Mouse (Mus musculus): ENCODE results near the gene Gsk3a. TPM values are rescaled to one million over a fixed set of nuclear protein-coding genes. Genes with fewer than 3 reads are reported as not detected.

Gsk3a gene
- polyA plus RNA-seq, 1 experiment: 87.3 TPM

DNA sequence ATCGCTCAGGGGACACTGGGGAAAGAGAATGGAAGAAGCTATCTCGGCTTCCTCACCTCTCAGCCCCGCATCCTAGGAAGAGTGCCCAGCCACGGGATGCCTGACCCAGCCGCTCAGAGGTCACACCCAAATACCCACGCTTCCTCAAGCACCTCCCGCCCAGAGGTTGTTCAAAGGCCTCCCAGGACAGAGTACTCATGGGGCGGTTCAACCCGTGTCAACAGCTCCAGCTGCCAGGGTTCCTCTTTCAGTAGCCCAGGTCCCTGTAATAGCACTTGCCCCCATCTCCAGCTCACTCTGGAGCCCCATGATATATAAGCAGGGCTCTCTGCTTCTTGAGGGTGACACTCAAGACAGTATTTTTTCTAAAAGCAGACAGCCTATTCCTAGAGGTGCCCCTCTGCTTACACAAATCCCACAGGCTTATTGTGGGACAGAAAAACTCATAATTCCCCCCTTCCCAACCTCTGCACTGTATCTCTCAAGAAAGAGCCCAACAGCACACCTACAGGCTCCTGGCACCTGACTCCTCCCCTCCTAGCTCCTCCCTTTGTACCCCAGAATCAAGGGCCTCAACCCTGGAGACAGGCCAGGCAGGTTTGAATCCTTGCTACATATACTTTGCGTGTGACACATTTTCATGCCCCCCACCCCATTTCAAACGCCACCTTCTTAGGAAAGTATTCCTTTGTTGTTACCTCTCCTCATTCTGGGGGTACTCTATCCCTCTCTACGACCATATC, 19.8 kb downstream of the Gsk3a start:
- Histone ChIP-seq H3K79me3 (ENCODE audit: low read depth) (peaks cover 8% of the 10 kb centered on the region), H3K27me3 (ENCODE audit: control insufficient read depth, insufficient read depth, insufficient read length) (no peaks in the 10 kb centered on the region), H3K36me3 (ENCODE audit: control insufficient read depth, insufficient read depth) (no peaks in the 10 kb centered on the region), H3ac (ENCODE audit: control insufficient read depth, insufficient read length, low read depth) (no peak overlapping the region), H3K79me2 (ENCODE audit: control insufficient read depth, insufficient read depth) (peaks cover 15% of the 10 kb centered on the region), H3K4me3 (ENCODE audit: insufficient read depth, poor library complexity, severe bottlenecking) (no peak overlapping the region)
- no peak for TF ChIP-seq CEBPB (IDR thresholded peaks at IDR 0.05; ENCODE audit: low read depth)
- TF ChIP-seq CTCF (IDR thresholded peaks at IDR 0.05; ENCODE audit: control insufficient read depth, insufficient read depth, insufficient read length): no peak
- TF ChIP-seq MYOD1 (IDR thresholded peaks at IDR 0.05; ENCODE audit: control insufficient read depth, insufficient read length, low read depth): no peak
- TF ChIP-seq MAX (IDR thresholded peaks at IDR 0.05): no peak
- TF ChIP-seq USF1 (IDR thresholded peaks at IDR 0.05; ENCODE audit: low read depth): no peak
- no peak for TF ChIP-seq FOSL1 (IDR thresholded peaks at IDR 0.05; ENCODE audit: insufficient read depth, low read length, poor library complexity, severe bottlenecking)
- TF ChIP-seq MYOG (IDR thresholded peaks at IDR 0.05; ENCODE audit: control insufficient read depth, extremely low read depth, insufficient read length): no peak

DNA sequence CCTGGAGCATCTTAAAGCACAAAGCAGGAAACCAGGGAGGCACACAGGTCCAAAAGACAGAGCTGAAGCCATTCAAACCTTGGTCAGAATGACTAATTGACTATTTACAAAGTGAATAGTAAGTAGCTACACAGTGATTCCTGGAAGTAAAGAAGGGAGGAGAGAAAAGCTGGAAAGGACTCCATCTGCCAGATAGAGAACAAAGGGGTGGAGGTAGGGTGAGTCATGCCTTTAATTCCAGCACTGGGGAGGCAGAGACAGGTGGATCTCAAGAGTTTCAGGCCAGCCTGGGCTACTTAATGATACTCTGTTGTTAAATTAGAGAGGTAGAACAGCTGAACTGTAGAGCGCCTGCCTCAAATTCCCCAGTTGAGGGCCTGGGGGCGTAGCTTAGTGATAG, 23.5 kb downstream of the Gsk3a start:
- Histone ChIP-seq H3K36me3 (ENCODE audit: control insufficient read depth, insufficient read depth) (no peaks in the 10 kb centered on the region), H3K79me2 (ENCODE audit: control insufficient read depth, insufficient read depth) (no peaks in the 10 kb centered on the region), H3ac (ENCODE audit: control insufficient read depth, insufficient read length, low read depth) (no peak overlapping the region), H3K79me3 (ENCODE audit: low read depth) (no peaks in the 10 kb centered on the region), H3K4me3 (ENCODE audit: insufficient read depth, poor library complexity, severe bottlenecking) (no peak overlapping the region), H3K27me3 (ENCODE audit: control insufficient read depth, insufficient read depth, insufficient read length) (no peaks in the 10 kb centered on the region)
- TF ChIP-seq USF1 (IDR thresholded peaks at IDR 0.05; ENCODE audit: low read depth) (no peak), CEBPB (IDR thresholded peaks at IDR 0.05; ENCODE audit: low read depth) (no peak), FOSL1 (IDR thresholded peaks at IDR 0.05; ENCODE audit: insufficient read depth, low read length, poor library complexity, severe bottlenecking) (no peak), CTCF (IDR thresholded peaks at IDR 0.05; ENCODE audit: control insufficient read depth, insufficient read depth, insufficient read length) (no peak), MYOG (IDR thresholded peaks at IDR 0.05; ENCODE audit: control insufficient read depth, extremely low read depth, insufficient read length) (no peak), MAX (IDR thresholded peaks at IDR 0.05) (no peak), MYOD1 (IDR thresholded peaks at IDR 0.05; ENCODE audit: control insufficient read depth, insufficient read length, low read depth) (no peak)

DNA sequence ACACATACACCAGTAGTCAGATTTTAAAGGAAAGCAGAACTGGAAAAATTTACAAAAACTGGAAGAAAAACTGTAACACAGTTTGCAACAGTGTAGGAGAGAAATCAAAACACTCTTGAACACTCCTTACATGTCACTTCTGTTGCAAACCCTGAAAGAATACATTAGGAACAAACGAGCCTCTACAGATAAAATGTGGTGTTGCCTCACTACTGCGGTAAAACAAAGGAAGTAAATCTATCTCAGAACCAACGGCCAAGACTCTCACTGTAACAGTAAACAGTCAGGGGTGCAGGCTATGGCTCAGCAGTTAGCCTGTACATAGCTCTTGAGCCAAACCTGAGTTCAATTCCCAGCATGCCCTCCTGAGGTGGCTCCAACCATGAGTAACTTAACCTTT, 24.6 kb downstream of the Gsk3a start:
- H3K79me2 ChIP-seq (ENCODE audit: control insufficient read depth, insufficient read depth): no peaks in the 10 kb centered on the region
- H3ac ChIP-seq (ENCODE audit: control insufficient read depth, insufficient read length, low read depth): no peak overlapping the region
- H3K4me3 ChIP-seq (ENCODE audit: insufficient read depth, poor library complexity, severe bottlenecking): no peak overlapping the region
- H3K27me3 ChIP-seq (ENCODE audit: control insufficient read depth, insufficient read depth, insufficient read length): no peaks in the 10 kb centered on the region
- no peak for TF ChIP-seq USF1 (IDR thresholded peaks at IDR 0.05; ENCODE audit: low read depth)
- no peaks in the 10 kb centered on the region for H3K79me3 ChIP-seq (ENCODE audit: low read depth)
- H3K36me3 ChIP-seq (ENCODE audit: control insufficient read depth, insufficient read depth): no peaks in the 10 kb centered on the region

DNA sequence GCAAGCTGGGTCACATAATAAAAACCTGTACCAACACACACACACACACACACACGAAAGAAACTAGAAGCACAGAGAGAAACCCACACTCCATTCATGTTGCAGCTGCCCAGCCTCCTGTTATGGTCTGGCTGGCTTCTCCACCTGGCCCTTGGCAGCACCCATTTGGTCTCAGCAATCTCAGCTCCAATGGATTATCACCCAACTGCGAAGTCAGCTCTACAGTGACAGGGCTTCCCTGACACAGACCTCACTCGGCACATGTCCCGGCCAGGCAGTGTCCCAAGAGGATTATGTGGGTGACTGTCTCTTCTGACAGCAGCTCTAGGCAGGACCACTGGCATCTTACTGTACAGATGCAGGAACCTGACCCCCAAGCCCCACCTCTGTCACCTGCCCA, 27.2 kb downstream of the Gsk3a start:
- H3K79me3 ChIP-seq (ENCODE audit: low read depth): no peaks in the 10 kb centered on the region
- H3K4me3 ChIP-seq (ENCODE audit: insufficient read depth, poor library complexity, severe bottlenecking): no peak overlapping the region
- H3K27me3 ChIP-seq (ENCODE audit: control insufficient read depth, insufficient read depth, insufficient read length): no peaks in the 10 kb centered on the region
- no peaks in the 10 kb centered on the region for H3K36me3 ChIP-seq (ENCODE audit: control insufficient read depth, insufficient read depth)
- no peak overlapping the region for H3ac ChIP-seq (ENCODE audit: control insufficient read depth, insufficient read length, low read depth)
- TF ChIP-seq CTCF (IDR thresholded peaks at IDR 0.05; ENCODE audit: control insufficient read depth, insufficient read depth, insufficient read length) (no peak), USF1 (IDR thresholded peaks at IDR 0.05; ENCODE audit: low read depth) (no peak), MYOG (IDR thresholded peaks at IDR 0.05; ENCODE audit: control insufficient read depth, extremely low read depth, insufficient read length) (no peak), FOSL1 (IDR thresholded peaks at IDR 0.05; ENCODE audit: insufficient read depth, low read length, poor library complexity, severe bottlenecking) (no peak), CEBPB (IDR thresholded peaks at IDR 0.05; ENCODE audit: low read depth) (no peak), MAX (IDR thresholded peaks at IDR 0.05) (no peak), MYOD1 (IDR thresholded peaks at IDR 0.05; ENCODE audit: control insufficient read depth, insufficient read length, low read depth) (no peak)
- H3K79me2 ChIP-seq (ENCODE audit: control insufficient read depth, insufficient read depth): no peaks in the 10 kb centered on the region

DNA sequence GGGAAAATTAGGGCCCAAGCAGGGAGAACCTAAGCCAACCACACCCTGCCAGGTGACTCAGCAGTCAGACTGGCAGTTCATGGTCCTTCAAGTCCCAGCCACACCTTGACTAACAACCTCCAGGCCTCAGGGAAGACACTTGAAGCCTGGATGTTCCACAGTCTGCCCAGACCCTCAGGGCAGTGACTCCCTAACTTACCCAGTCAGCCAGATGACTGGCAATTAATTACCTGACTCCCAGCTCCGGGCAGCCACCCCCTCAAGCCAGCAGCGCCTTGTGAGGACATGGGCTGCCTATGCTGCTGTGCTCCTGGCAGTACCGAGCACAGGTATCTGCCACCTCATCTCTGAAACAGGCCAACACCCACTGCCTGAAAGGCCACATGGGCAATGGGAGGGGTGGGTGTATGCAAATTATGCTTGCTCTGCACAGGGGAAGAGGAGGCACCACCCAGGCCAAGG, 28.5 kb downstream of the Gsk3a start:
- Histone ChIP-seq H3ac (ENCODE audit: control insufficient read depth, insufficient read length, low read depth) (no peak overlapping the region), H3K27me3 (ENCODE audit: control insufficient read depth, insufficient read depth, insufficient read length) (no peaks in the 10 kb centered on the region), H3K79me2 (ENCODE audit: control insufficient read depth, insufficient read depth) (no peaks in the 10 kb centered on the region), H3K4me3 (ENCODE audit: insufficient read depth, poor library complexity, severe bottlenecking) (no peak overlapping the region), H3K36me3 (ENCODE audit: control insufficient read depth, insufficient read depth) (no peaks in the 10 kb centered on the region), H3K79me3 (ENCODE audit: low read depth) (no peaks in the 10 kb centered on the region)
- TF ChIP-seq CTCF (IDR thresholded peaks at IDR 0.05; ENCODE audit: control insufficient read depth, insufficient read depth, insufficient read length): no peak
- no peak for TF ChIP-seq FOSL1 (IDR thresholded peaks at IDR 0.05; ENCODE audit: insufficient read depth, low read length, poor library complexity, severe bottlenecking)
- TF ChIP-seq MYOD1 (IDR thresholded peaks at IDR 0.05; ENCODE audit: control insufficient read depth, insufficient read length, low read depth): no peak
- no peak for TF ChIP-seq MYOG (IDR thresholded peaks at IDR 0.05; ENCODE audit: control insufficient read depth, extremely low read depth, insufficient read length)
- no peak for TF ChIP-seq CEBPB (IDR thresholded peaks at IDR 0.05; ENCODE audit: low read depth)
- no peak for TF ChIP-seq MAX (IDR thresholded peaks at IDR 0.05)
- TF ChIP-seq USF1 (IDR thresholded peaks at IDR 0.05; ENCODE audit: low read depth): no peak
